Mouse (Mus musculus) C2C12 (cell line): ENCODE measurements around the gene Psmd11. TPM values are rescaled to one million over a fixed set of nuclear protein-coding genes. Genes with fewer than 3 reads are reported as not detected.

ENCODE experiments used
- H3K27me3 ChIP-seq: one replicate; pipeline ENCODE4 v1.6.1; 2011; ENCODE audit not compliant: control insufficient read depth, insufficient read depth, insufficient read length
- H3K36me3 ChIP-seq: one replicate; pipeline ENCODE4 v1.6.1; 2011; ENCODE audit not compliant: control insufficient read depth, insufficient read depth
- H3K4me3 ChIP-seq: one replicate; pipeline ENCODE4 v1.5.1; 2011; ENCODE audit warnings: mild to moderate bottlenecking, control low read depth; ENCODE audit not compliant: poor library complexity, insufficient read depth, severe bottlenecking
- H3K79me2 ChIP-seq: one replicate; pipeline ENCODE4 v1.6.1; 2011; ENCODE audit not compliant: control insufficient read depth, insufficient read depth
- H3K79me3 ChIP-seq: one replicate; pipeline ENCODE4 v1.6.1; 2011; ENCODE audit warnings: low read depth, control low read depth
- H3ac ChIP-seq: one replicate; pipeline ENCODE3; 2011; ENCODE audit warnings: low read depth; ENCODE audit not compliant: control insufficient read depth, insufficient read length
- CEBPB ChIP-seq: IDR thresholded peaks from one replicate; pipeline ENCODE4 v1.6.1; 2011; ENCODE audit warnings: low read depth, mild to moderate bottlenecking, control low read depth, moderate library complexity
- CTCF ChIP-seq: IDR thresholded peaks from one replicate; pipeline ENCODE4 v1.5.1; 2011; ENCODE audit not compliant: control insufficient read depth, insufficient read depth, insufficient read length
- FOSL1 ChIP-seq: IDR thresholded peaks from one replicate; pipeline ENCODE4 v1.8.0; 2011; ENCODE audit warnings: mild to moderate bottlenecking, low read length; ENCODE audit not compliant: poor library complexity, insufficient read depth, severe bottlenecking
- MAX ChIP-seq: IDR thresholded peaks from one replicate; pipeline ENCODE4 v1.6.1; 2011; ENCODE audit warnings: mild to moderate bottlenecking, control low read depth
- MYOD1 ChIP-seq: IDR thresholded peaks from one replicate; pipeline ENCODE4 v1.6.1; 2011; ENCODE audit warnings: low read depth; ENCODE audit not compliant: control insufficient read depth, insufficient read length
- MYOG ChIP-seq: IDR thresholded peaks from one replicate; pipeline ENCODE4 v1.6.1; 2011; ENCODE audit not compliant: control insufficient read depth, insufficient read length; ENCODE audit errors: extremely low read depth
- USF1 ChIP-seq: IDR thresholded peaks from one replicate; pipeline ENCODE4 v1.6.1; 2011; ENCODE audit warnings: low read depth, mild to moderate bottlenecking, control low read depth, moderate library complexity
- polyA plus RNA-seq: library from polyadenylated mRNA; unstranded; fragments of >200 nt; fragmentation: generic; extraction: Trizol; gene quantifications from one replicate; pipeline ENCODE4 v1.2.1, GENCODE M21; 2012; ENCODE audit warnings: missing spikeins

Gene Psmd11
- polyA plus RNA-seq, 1 experiment = 82.9 TPM

GRCm38 (mm10) chr11:80512313-80513056 lies 84.1 kb downstream of the Psmd11 start:
- Histone ChIP-seq H3K79me2 (no peaks in the 10 kb centered on the region), H3K79me3 (no peaks in the 10 kb centered on the region), H3K27me3 (no peaks in the 10 kb centered on the region), H3K36me3 (no peaks in the 10 kb centered on the region), H3K4me3 (no peak overlapping the region), H3ac (no peak overlapping the region)
- TF ChIP-seq MAX (no peak), MYOD1 (peak; percentile 12), FOSL1 (no peak)

DNA sequence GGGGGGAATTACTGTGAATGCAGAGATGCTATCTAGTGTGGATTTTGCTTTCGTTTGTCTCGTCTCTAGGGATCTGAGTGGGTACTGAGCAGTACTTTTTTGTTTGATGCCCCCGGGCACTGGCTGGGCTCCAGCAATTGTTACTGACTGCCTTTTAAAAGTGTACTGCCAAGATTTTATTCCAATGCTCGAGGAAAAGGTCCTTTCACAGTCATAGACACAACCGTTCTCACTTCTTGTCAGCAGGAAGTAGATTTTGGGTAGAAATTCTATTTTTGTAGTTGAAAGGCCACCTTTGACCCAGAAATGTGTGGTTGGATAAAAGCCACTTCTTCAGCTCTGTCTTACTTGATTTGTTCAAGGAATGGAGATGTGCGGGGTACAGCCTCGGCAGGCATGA lies 85.4 kb downstream of the Psmd11 start:
- no peaks in the 10 kb centered on the region for H3K27me3 ChIP-seq
- H3K4me3 ChIP-seq = no peak overlapping the region
- no peak overlapping the region for H3ac ChIP-seq
- H3K79me2 ChIP-seq = no peaks in the 10 kb centered on the region
- H3K79me3 ChIP-seq = no peaks in the 10 kb centered on the region
- H3K36me3 ChIP-seq = no peaks in the 10 kb centered on the region
- TF ChIP-seq CTCF (no peak), USF1 (no peak), CEBPB (no peak), FOSL1 (no peak), MYOG (no peak), MAX (no peak), MYOD1 (no peak)

- Histone ChIP-seq H3ac (no peak overlapping the region), H3K79me3 (no peaks in the 10 kb centered on the region), H3K79me2 (no peaks in the 10 kb centered on the region), H3K4me3 (no peak overlapping the region), H3K27me3 (no peaks in the 10 kb centered on the region), H3K36me3 (no peaks in the 10 kb centered on the region)
- TF ChIP-seq FOSL1 (no peak), CEBPB (no peak), MAX (no peak), MYOD1 (no peak), CTCF (no peak)
Measured at GRCm38 (mm10) chr11:80515346-80515745, 86.9 kb downstream of the Psmd11 start.

- H3K4me3 ChIP-seq = no peak overlapping the region
- TF ChIP-seq FOSL1 = no peak
- no peak for TF ChIP-seq CEBPB
- TF ChIP-seq CTCF = no peak
- no peak for TF ChIP-seq MYOD1
- TF ChIP-seq USF1 = no peak
- TF ChIP-seq MYOG = no peak
- no peak for TF ChIP-seq MAX
- H3K79me2 ChIP-seq = no peaks in the 10 kb centered on the region
- no peak overlapping the region for H3ac ChIP-seq
- H3K27me3 ChIP-seq = no peaks in the 10 kb centered on the region
- H3K36me3 ChIP-seq = no peaks in the 10 kb centered on the region
- H3K79me3 ChIP-seq = no peaks in the 10 kb centered on the region
Measured at GRCm38 (mm10) chr11:80515895-80516294, 87.5 kb downstream of the Psmd11 start.

DNA sequence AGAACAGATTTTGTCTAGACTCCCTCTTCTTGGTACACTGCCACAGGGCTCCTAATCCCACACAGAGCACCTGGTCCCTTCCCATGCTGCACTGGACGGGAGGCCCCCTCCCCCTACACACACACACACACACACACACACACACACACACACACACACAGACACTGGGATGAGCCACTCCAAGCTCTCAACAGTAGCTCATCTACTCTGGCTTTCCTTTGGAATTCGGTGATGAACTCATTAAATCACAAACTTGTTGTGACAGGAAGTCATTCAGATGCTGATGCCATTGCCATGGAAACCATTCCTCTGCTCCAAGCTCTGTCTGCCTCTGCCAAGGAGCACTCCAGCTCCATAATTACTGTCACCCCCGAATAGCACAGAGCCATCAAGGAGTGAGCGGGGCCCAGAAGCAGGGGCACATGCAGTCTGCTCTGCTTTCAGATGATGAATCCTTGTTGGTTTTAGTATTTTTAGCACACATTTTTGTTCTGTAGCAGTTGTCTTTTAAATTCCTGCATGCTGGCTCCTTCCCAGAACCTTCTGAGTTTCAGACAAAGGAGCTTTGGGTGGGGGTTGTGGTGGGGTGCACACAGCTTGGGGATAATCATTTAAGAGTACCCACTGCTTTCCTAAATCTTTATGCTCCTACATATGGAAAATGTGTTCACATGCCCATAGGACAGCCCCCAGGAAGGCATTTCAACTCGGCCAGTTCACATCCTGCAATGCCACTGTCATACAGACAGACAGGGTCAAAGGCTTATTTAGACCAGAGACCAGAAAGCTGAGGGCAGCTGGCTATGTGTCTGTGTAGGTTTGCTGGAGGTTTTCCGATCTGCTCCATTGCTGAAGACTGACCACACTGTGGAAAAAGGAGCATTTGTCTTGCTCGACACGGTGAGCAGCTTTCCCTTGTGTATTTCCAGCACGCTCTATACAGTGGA lies 90.3 kb downstream of the Psmd11 start:
- Histone ChIP-seq H3K79me3 (no peaks in the 10 kb centered on the region), H3K36me3 (no peaks in the 10 kb centered on the region), H3K4me3 (no peak overlapping the region), H3K27me3 (no peaks in the 10 kb centered on the region), H3K79me2 (no peaks in the 10 kb centered on the region), H3ac (no peak overlapping the region)
- TF ChIP-seq CEBPB = no peak
- TF ChIP-seq MYOD1 = no peak
- no peak for TF ChIP-seq CTCF
- TF ChIP-seq USF1 = no peak
- no peak for TF ChIP-seq MAX
- no peak for TF ChIP-seq FOSL1
- TF ChIP-seq MYOG = no peak
